Mouse (Mus musculus) heart, adult 2 months (tissue): Measurements from ENCODE around the gene Zfp286.

Experiments
- CTCF ChIP-seq: fragments of 200-600 bp; IDR thresholded peaks from 2 replicates; pipeline ENCODE4 v1.8.1; 2022; ENCODE audit warnings: antibody characterized with exemption, mild to moderate bottlenecking, moderate library complexity
- EP300 ChIP-seq: fragments of 200-500 bp; IDR thresholded peaks from 2 replicates; pipeline ENCODE4 v1.6.1; 2011; ENCODE audit warnings: low read depth, low read length, control low read depth; ENCODE audit not compliant: insufficient read depth

DNA sequence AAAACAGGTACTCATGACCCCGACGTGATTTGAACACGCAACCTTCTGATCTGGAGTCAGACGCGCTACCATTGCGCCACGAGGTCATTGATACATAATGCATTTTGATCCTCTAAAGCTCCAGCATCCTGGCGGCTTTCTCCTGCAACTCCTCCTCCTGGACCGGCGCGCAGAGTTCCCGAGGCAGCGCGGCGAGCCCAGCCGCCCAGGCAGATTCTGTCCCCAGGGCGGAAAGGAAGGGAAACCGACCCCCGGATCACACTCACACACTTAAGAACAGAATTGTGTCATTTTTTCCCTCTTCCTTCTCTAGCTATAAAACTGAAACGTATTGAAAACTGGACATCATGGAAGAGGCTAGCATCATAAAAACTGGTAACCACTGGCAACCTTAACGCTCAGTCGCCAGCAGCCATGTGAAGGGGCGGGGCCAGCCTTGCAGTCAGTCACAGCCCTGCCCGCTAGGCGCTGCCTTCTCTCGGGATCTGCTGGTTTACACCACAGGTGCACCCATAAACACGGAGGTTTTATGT lies 43.2 kb downstream of the Zfp286 start:
- TF ChIP-seq CTCF (peak; percentile 68), EP300 (no peak)
